Mouse (Mus musculus) erythroblast, embryonic 14.5 days (primary cell): ENCODE results near the gene St6galnac1. TPM values are rescaled to one million over a fixed set of nuclear protein-coding genes. Genes with fewer than 3 reads are reported as not detected.
"Not testable (repeated sequence)": the region's sequence is repeated elsewhere in the genome, so short reads cannot be mapped to it uniquely, and the experiment has no call there.

ENCODE experiments used
- H3K27me3 ChIP-seq: 2 replicates; pipeline ENCODE4 v1.6.1; 2012; ENCODE audit warnings: inconsistent platforms; ENCODE audit not compliant: control insufficient read depth
- H3K36me3 ChIP-seq: 2 replicates; pipeline ENCODE4 v1.6.1; 2012; ENCODE audit warnings: mild to moderate bottlenecking, inconsistent platforms; ENCODE audit not compliant: control insufficient read depth
- H3K4me1 ChIP-seq: 2 replicates; pipeline ENCODE4 v1.6.1; 2012; ENCODE audit warnings: inconsistent platforms; ENCODE audit not compliant: control insufficient read depth
- H3K4me3 ChIP-seq: replicated peaks from 2 replicates; pipeline ENCODE3; 2012; ENCODE audit warnings: moderate library complexity, mild to moderate bottlenecking, inconsistent platforms
- H3K9me3 ChIP-seq: 2 replicates; pipeline ENCODE4 v1.6.1; 2012; ENCODE audit warnings: low read length, inconsistent platforms, mixed read lengths; ENCODE audit not compliant: control insufficient read depth
- GATA1 ChIP-seq: IDR thresholded peaks from 2 replicates; pipeline ENCODE4 v1.6.1; 2012; ENCODE audit warnings: low read length, inconsistent platforms, mixed read lengths
- TAL1 ChIP-seq: IDR thresholded peaks from 3 replicates; pipeline ENCODE4 v1.6.1; 2012; ENCODE audit warnings: low read length, inconsistent platforms, mixed read lengths
- polyA plus RNA-seq: library from polyadenylated mRNA; stranded (reverse); fragments of >175 nt; gene quantifications from 2 replicates; pipeline ENCODE4 v1.2.3, GENCODE M21; 2012

St6galnac1 gene
- polyA plus RNA-seq, 1 experiment: not detected

DNA sequence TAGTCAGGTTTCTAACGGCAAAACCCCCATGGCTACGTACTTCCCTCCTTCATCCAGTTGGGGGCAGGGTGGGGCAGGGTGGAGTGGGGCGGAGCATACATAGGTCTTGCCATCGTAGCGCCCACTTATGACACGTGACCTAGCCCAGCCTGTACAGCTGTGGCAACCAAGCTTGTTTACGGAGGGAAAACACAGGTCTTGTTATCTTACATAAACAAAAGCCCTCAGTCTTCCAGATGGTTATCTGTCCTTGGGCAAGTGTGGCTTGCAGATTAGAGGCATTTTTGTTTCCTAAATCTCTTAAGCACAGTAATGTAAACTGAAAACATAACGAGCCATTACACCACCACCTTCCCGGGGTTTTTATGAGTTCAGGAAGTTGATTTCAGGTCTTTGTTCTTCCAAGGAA, 7.4 kb upstream of the St6galnac1 start:
- peak; percentile 69 for TF ChIP-seq TAL1
- peak; percentile 90 for TF ChIP-seq GATA1
- H3K9me3 ChIP-seq: no peaks in the 10 kb centered on the region
- H3K4me3 ChIP-seq: peak overlapping the region; percentile 43
- peaks cover 13% of the 10 kb centered on the region for H3K4me1 ChIP-seq
- H3K36me3 ChIP-seq: no peaks in the 10 kb centered on the region
- H3K27me3 ChIP-seq: peaks cover 4% of the 10 kb centered on the region; the same call in 1 of the 2 replicates

DNA sequence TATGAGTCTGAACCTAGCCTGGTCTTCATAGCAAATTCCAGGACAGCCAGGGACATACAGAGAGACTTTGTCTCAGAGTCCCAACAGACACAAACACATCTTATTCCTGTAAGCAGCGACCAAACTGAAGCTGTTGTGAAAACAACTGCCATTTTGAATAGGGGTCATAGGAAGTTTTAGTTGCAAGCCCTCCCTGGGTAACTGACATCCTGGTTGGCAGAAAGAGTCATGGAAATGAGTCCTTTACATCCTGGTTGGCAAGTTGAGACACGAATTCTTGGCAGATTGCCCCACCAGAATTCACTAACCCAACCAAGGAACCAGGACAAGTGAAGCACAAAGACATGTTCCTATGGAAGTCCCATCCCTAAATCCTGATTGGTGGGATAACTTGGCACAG, 2.1 kb downstream of the St6galnac1 start:
- TF ChIP-seq TAL1: no peak
- TF ChIP-seq GATA1: no peak

DNA sequence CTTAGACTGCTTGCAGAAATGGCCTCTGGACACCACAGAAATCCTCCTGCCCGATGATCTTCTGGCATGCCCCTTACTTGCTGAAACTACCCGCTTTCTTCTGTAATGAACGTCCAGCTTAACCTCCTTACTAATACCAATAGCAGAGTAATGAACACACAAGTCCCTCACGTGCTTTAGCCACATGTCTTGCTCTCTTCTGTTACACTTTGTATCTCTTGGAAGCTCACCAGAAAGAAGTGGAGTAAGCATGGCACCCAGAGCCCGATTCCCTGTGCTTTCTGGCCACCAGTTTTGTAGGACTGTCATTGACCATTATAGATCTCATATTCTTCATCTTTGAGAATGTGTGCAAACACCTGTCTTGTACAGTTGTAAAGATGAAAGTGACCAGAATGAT, 5.4 kb downstream of the St6galnac1 start:
- Histone ChIP-seq H3K9me3 (no peaks in the 10 kb centered on the region), H3K36me3 (no peaks in the 10 kb centered on the region), H3K27me3 (no peaks in the 10 kb centered on the region), H3K4me3 (no peak overlapping the region), H3K4me1 (no peaks in the 10 kb centered on the region)
- TF ChIP-seq TAL1: no peak
- TF ChIP-seq GATA1: no peak

More for the DNA sequence above, 2.1 kb downstream of the St6galnac1 start:
- Histone ChIP-seq H3K4me1 (no peaks in the 10 kb centered on the region), H3K27me3 (peaks cover 2% of the 10 kb centered on the region; the same call in 1 of the 2 replicates), H3K4me3 (no peak overlapping the region), H3K36me3 (no peaks in the 10 kb centered on the region), H3K9me3 (peaks cover 3% of the 10 kb centered on the region; the same call in 1 of the 2 replicates)

DNA sequence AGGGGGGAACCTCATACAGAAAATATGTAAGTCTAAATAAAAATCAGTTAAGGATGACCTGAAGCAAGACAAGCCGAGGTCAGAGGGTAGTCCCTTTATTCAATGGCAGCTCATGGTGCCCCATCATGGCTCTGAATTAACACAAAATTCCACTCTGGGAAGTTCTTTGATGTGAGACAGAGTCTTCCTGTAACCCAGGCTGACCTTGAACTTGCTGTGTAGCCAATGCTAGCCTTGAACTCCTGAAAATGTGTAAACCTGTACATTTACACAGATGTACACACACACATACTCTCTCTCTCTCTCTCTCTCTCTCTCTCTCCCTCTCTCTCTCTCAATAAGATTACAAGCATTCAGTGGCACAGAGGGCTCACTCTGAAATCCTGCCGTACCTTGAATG, 10.4 kb downstream of the St6galnac1 start:
- H3K4me1 ChIP-seq: no peaks in the 10 kb centered on the region
- no peaks in the 10 kb centered on the region for H3K36me3 ChIP-seq
- H3K27me3 ChIP-seq: no peaks in the 10 kb centered on the region
- TF ChIP-seq GATA1 (no peak), TAL1 (no peak)
- no peaks in the 10 kb centered on the region for H3K9me3 ChIP-seq
- no peak overlapping the region for H3K4me3 ChIP-seq

DNA sequence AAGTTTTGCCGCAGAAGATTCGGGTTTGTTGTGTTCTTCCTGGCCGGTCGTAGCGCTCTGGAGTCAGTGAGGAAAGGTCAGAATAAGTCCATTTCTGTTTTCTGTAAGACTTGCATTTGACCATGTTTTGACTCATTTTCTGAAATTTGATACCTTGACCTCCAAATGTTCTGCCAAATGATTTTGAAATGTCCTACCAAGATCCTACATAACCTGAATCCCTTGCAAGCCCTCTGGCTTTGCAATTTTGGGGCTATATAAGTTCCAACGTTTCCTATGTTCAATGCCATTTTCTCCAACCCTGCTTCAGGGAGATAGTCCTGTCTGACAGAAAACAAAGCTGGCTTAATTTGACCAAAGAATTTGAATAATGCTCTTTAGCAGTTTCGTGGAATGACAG, 11.0 kb downstream of the St6galnac1 start:
- Histone ChIP-seq H3K36me3 (no peaks in the 10 kb centered on the region), H3K9me3 (no peaks in the 10 kb centered on the region), H3K4me1 (no peaks in the 10 kb centered on the region), H3K4me3 (no peak overlapping the region), H3K27me3 (no peaks in the 10 kb centered on the region)
- TF ChIP-seq GATA1 (no peak), TAL1 (no peak)

DNA sequence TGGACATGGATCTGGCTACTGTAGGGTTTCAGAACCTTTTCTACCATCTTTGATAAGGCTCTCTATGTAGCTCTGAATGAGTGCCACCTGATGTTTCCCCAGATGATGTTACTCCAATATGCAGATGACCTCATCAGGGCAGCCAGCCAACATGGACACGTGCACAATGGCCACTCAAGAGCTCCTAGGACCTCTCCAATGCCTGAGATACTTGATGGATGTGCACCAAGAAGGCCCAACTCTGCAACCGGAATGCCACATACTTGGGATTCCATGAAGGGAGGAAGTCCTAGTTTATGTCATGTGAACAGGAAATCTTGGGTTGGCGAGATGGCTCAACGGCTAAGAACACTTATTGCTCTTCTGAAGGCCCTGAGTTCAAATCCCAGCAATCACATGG, 20.1 kb downstream of the St6galnac1 start:
- no peak for TF ChIP-seq TAL1
- TF ChIP-seq GATA1: no peak
- H3K4me3 ChIP-seq: no peak overlapping the region
- H3K27me3 ChIP-seq: no peaks in the 10 kb centered on the region
- H3K4me1 ChIP-seq: no peaks in the 10 kb centered on the region
- H3K36me3 ChIP-seq: no peaks in the 10 kb centered on the region
- no peaks in the 10 kb centered on the region for H3K9me3 ChIP-seq

DNA sequence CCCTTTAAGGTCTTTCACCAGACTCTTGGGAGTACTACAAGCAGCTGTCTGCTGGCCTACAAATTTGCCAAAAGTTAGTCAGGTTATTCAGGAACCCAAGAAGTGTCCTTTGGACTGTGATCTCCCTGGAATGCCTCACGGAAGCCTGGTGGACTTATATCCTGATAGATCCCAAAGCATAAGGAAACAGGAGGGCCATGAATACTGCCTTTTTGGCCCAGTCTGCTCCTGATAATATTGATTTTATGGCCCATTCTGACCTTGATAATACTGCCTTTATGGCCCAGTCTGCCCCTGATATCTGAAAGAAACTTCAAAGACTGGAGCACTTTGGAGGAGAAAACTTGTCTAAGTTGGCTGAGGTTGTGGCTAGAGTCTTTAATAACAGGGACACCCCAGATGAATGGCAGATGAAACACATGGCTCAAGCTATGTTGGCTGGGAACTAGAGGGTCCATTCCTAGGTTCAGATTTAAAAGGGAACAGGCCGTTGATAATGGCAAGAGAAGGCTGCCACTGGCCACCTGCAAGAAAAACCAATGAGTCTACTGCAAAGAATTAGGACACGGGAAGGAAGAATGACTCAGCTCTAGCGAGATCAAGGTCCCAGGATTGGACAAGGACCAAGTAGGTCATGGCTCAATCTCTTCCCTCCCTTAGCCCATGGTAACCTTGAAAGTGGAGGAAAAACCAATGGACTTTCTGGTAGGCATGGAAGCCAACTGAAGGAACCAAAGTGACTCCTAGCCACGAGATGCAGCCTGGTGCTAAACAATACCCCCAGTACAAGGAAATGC, 21.4 kb downstream of the St6galnac1 start:
- Histone ChIP-seq H3K4me3 (no peak overlapping the region), H3K9me3 (no peaks in the 10 kb centered on the region), H3K4me1 (no peaks in the 10 kb centered on the region), H3K27me3 (no peaks in the 10 kb centered on the region), H3K36me3 (no peaks in the 10 kb centered on the region)
- no peak for TF ChIP-seq GATA1
- no peak for TF ChIP-seq TAL1

DNA sequence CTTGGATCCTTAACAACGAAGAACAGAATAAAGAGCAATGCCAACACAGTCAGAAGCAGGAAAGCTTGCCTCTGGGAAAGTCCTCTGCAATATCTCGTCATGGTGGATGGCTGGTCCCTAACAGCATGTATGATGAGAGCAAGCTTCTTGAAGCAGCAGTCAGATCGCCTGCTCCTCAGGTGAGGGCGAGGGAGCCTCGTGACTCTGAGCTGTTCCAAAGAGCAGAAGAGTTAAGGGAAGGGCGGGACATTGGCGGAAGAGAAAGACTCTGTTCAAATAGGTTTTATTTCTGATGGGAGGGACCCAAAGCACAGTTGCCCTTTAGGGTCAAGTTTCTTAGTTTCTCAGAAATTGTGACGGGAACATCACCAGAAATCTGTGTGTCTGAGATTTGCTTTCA, 25.6 kb downstream of the St6galnac1 start:
- H3K4me1 ChIP-seq: no peaks in the 10 kb centered on the region
- no peak overlapping the region for H3K4me3 ChIP-seq
- no peaks in the 10 kb centered on the region for H3K36me3 ChIP-seq
- H3K27me3 ChIP-seq: peaks cover 2% of the 10 kb centered on the region; the same call in 1 of the 2 replicates
- H3K9me3 ChIP-seq: peaks cover 3% of the 10 kb centered on the region
- TF ChIP-seq TAL1: no peak
- TF ChIP-seq GATA1: no peak

DNA sequence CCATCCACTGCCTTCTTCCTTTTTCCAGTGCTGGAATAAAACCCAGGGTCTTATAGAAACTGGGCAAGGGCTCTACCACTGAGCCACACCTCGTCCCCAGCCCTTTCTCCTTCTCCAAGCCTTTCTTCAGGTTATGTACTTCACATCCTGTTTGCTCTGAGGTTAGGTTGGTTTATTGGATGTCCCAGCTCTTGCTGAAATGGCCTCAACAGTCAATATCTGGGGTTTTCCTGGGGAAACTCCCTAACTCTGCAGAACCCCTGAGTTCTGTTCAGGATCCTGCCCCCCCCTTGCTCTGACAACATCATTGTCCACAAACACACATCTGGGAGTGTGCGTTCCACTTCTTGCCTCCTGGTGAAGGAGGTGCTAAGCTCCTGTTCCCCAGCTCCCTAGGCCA, 26.6 kb downstream of the St6galnac1 start:
- not testable (repeated sequence) for H3K4me3 ChIP-seq, H3K9me3 ChIP-seq, H3K4me1 ChIP-seq, H3K27me3 ChIP-seq, H3K36me3 ChIP-seq

DNA sequence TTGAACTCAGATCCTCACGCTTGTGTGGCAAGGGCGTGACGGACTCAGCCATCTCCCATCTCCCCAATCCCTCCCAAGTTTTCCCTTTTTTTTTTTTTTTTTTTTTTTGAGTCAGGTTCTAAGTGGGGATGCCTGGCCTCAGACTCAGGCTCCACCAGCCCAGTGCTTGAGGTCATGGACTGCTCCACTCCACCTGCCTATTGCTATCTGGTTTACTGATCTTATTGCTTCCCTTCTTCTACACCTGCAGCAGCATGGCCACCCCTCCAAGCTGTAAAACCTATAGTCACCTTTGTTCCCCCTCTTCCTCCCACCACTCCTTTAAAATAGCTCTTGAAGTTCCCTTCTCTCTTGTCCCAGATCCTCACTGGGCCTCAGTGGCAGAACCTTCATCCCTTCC, 28.5 kb downstream of the St6galnac1 start:
- H3K4me3 ChIP-seq, H3K4me1 ChIP-seq, H3K9me3 ChIP-seq, H3K27me3 ChIP-seq, H3K36me3 ChIP-seq: not testable (repeated sequence)

DNA sequence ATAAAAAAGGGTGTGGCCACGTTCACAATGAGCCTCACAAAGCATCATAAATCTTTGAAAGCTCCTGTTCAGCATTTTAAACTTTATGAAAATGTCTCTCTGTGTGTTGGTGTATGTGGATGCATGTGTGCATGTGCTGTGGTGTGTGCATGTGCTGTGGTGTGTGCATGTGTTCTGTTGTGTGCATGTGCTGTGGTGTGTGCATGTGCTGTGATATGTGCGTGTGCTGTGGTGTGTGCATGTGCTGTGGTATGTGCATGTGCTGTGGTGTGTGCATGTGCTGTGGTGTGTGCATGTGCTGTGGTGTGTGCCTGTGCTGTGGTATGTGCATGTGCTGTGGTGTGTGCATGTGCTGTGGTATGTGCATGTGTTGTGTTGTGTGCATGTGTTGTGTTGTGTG, 29.9 kb downstream of the St6galnac1 start:
- not testable (repeated sequence) for H3K36me3 ChIP-seq, H3K27me3 ChIP-seq, H3K9me3 ChIP-seq, H3K4me1 ChIP-seq, H3K4me3 ChIP-seq
